Mouse (Mus musculus): ENCODE measurements around the gene Lalba.

DNA sequence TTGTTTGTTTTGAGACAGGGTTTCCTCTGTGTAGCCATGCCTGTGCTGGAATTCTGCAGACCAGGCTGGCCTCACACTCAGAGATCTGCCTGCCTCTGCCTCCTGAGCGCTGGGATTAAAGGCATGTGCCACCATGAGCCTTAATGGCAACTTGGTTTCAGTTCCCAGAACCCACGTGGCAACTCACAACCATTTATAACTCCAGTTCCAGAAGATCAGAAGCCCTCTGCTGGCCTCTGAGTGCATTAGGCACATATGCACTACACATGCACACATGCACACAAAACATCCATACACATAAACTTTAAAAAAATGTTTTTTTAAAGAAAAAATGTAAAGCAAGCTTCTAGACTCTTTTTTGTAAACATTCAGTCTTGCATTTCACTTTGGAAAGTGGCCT lies 26.9 kb upstream of the Lalba start:
- TF ChIP-seq GATA1 (IDR thresholded peaks at IDR 0.05; ENCODE audit: borderline replicate concordance, low read length): no peak
- no peak for TF ChIP-seq FLI1 (IDR thresholded peaks at IDR 0.05; ENCODE audit: low read length)

All from megakaryocyte, embryonic 14.5 days (primary cell).